Mouse (Mus musculus) embryonic facial prominence, embryonic 15.5 days (tissue): ENCODE results near the gene Lcn10. TPM values are rescaled to one million over a fixed set of nuclear protein-coding genes. Genes with fewer than 3 reads are reported as not detected.
"Not testable (repeated sequence)": the region's sequence is repeated elsewhere in the genome, so short reads cannot be mapped to it uniquely, and the experiment has no call there.

Source experiments
- ATAC-seq: fragments of 200-750 bp; cut with Nextera tagmentation; 2 replicates; pipeline ENCODE4 v1.8.0; 2017; ENCODE audit warnings: low read depth, moderate TSS enrichment; ENCODE audit not compliant: insufficient number of reproducible peaks, low FRiP score, low TSS enrichment
- H3K27ac ChIP-seq: fragments of 300-500 bp; sonication (generic); replicated peaks from 2 replicates; pipeline ENCODE4 v1.5.1; 2015; ENCODE audit warnings: mild to moderate bottlenecking, inconsistent platforms
- H3K27me3 ChIP-seq: fragments of 300-500 bp; sonication (generic); 2 replicates; pipeline ENCODE4 v1.6.1; 2015; ENCODE audit warnings: inconsistent platforms
- H3K36me3 ChIP-seq: fragments of 300-500 bp; sonication (generic); 2 replicates; pipeline ENCODE4 v1.6.1; 2015; ENCODE audit warnings: mild to moderate bottlenecking, inconsistent platforms
- H3K4me1 ChIP-seq: fragments of 300-500 bp; sonication (generic); 2 replicates; pipeline ENCODE4 v1.6.1; 2015; ENCODE audit warnings: inconsistent platforms
- H3K4me2 ChIP-seq: fragments of 300-500 bp; sonication (generic); replicated peaks from 2 replicates; pipeline ENCODE4 v1.6.1; 2015; ENCODE audit warnings: mild to moderate bottlenecking, inconsistent platforms
- H3K4me3 ChIP-seq: fragments of 300-500 bp; sonication (generic); replicated peaks from 2 replicates; pipeline ENCODE4 v1.5.1; 2015; ENCODE audit warnings: mild to moderate bottlenecking, inconsistent platforms
- H3K9ac ChIP-seq: fragments of 300-500 bp; sonication (generic); 2 replicates; pipeline ENCODE4 v1.6.1; 2015; ENCODE audit warnings: inconsistent platforms
- H3K9me3 ChIP-seq: fragments of 300-500 bp; sonication (generic); replicated peaks from 2 replicates; pipeline ENCODE4 v1.6.1; 2016; ENCODE audit warnings: inconsistent platforms
- WGBS: fragments of 180-500 bp; shearing (Covaris S2); methylation state at CpG from one replicate; pipeline ENCODE4 v1.1.7; 2015; 5-methylcytosine and 5-hydroxymethylcytosine counted together
- polyA plus RNA-seq: library from polyadenylated mRNA; unstranded; fragments of >200 nt; fragmentation: Nextera tagmentation; extraction: Ambion mirVana; gene quantifications from 2 replicates; pipeline ENCODE4 v1.2.1, GENCODE M21; 2015

Gene Lcn10
- polyA plus RNA-seq, 1 experiment from 2014 or later, result not detected

GRCm38 (mm10) chr2:25664125-25664524, 18.4 kb upstream of the Lcn10 start:
- H3K36me3 ChIP-seq, result no peaks in the 10 kb centered on the region
- no peak overlapping the region for H3K27ac ChIP-seq
- 70% methylated on average over 5 of the region's 5 CpGs for WGBS
- H3K4me3 ChIP-seq, result no peak overlapping the region
- ATAC-seq, result no peak
- no peak overlapping the region for H3K4me2 ChIP-seq
- no peaks in the 10 kb centered on the region for H3K27me3 ChIP-seq
- H3K4me1 ChIP-seq, result no peaks in the 10 kb centered on the region
- H3K9ac ChIP-seq, result no peak overlapping the region
- no peaks in the 10 kb centered on the region for H3K9me3 ChIP-seq

GRCm38 (mm10) chr2:25666516-25666915, 16.0 kb upstream of the Lcn10 start:
- no peaks in the 10 kb centered on the region for H3K9me3 ChIP-seq
- no peak overlapping the region for H3K4me3 ChIP-seq
- no peaks in the 10 kb centered on the region for H3K4me1 ChIP-seq
- H3K4me2 ChIP-seq, result no peak overlapping the region
- H3K36me3 ChIP-seq, result no peaks in the 10 kb centered on the region
- ATAC-seq, result no peak
- no peaks in the 10 kb centered on the region for H3K27me3 ChIP-seq
- WGBS, result 62% methylated on average over 1 of the region's 1 CpGs
- H3K9ac ChIP-seq, result no peak overlapping the region
- no peak overlapping the region for H3K27ac ChIP-seq

DNA sequence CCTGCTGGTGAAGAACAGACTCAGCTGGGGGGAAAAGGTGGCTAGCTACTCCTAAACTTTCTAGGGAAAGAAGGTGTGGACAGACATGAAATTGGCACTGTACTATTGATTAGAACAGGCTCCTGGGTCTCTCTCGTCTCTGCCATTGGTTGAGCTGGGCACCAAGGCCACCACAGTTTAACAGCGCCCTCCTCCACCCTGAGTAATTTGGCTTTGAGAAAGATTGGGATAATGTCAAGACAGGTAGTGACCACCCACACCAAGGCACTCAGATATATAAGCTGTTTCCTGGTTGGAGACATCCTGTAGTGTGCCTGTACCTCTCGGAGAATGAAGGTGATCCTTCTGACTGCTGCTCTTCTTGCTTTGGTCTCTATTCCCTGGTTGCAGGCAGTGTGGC, 6.0 kb upstream of the Lcn10 start, which contains the start of gene Lcn6:
Lcn6 (plus strand) TSS at position 301 of the 400 bp plus-strand sequence.
- ATAC-seq, result no peak
- 93% methylated on average over 3 of the region's 3 CpGs for WGBS
- H3K27me3 ChIP-seq, result no peaks in the 10 kb centered on the region

DNA sequence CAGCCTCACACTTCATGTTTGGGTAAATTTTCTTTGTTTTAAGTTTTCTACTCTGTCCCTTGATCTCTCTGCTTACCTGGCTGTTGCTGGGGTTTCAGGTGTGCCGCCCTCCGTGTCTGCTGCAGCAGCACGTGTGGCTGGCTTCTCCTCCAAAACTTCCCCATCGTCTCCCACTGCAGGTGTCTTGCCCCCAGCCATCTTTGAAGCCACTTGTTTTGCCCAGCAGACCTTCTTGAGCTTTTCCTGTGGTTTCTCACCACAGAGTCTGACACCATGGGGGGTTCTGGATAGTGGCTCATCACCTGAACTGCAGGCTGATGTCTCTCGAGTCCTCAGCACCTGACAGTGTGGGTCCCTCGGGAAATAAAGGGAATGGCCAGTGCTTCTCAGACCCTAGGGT, 3.0 kb upstream of the Lcn10 start:
- no peaks in the 10 kb centered on the region for H3K27me3 ChIP-seq
- no peaks in the 10 kb centered on the region for H3K4me1 ChIP-seq
- ATAC-seq, result no peak
- H3K4me2 ChIP-seq, result no peak overlapping the region
- H3K36me3 ChIP-seq, result no peaks in the 10 kb centered on the region
- WGBS, result 74% methylated on average over 6 of the region's 6 CpGs
- no peak overlapping the region for H3K27ac ChIP-seq
- no peak overlapping the region for H3K4me3 ChIP-seq
- H3K9ac ChIP-seq, result no peak overlapping the region
- H3K9me3 ChIP-seq, result no peaks in the 10 kb centered on the region

More for the DNA sequence above, 6.0 kb upstream of the Lcn10 start, which contains the start of gene Lcn6:
- Histone ChIP-seq H3K4me3 (no peak within 1 kb of the TSS), H3K4me1 (no peaks in the 10 kb centered on the region), H3K9me3 (no peaks in the 10 kb centered on the region), H3K36me3 (no peaks in the 10 kb centered on the region), H3K4me2 (no peak within 1 kb of the TSS), H3K27ac (no peak within 1 kb of the TSS), H3K9ac (no peak within 1 kb of the TSS)

DNA sequence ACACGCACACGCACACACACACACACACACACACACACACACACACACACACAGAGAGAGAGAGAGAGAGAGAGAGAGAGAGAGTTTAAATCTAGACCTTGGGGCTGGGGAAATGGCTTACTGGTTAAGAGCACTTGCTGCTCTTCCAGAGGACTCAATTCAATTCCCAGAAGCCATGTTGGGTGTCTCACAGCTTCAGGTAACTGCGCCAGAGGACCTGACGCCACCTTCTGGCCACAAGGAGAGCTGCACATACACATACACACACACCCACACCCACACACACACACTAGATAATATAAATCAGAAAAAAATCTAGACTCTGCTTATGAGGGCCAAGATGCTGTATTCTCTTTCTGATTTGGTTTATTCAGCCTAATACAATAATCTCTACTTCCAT, 4.4 kb downstream of the Lcn10 start:
- no peak overlapping the region for H3K27ac ChIP-seq
- H3K4me1 ChIP-seq, result no peaks in the 10 kb centered on the region
- H3K9ac ChIP-seq, result no peak overlapping the region
- no peak overlapping the region for H3K4me3 ChIP-seq
- no peak for ATAC-seq
- no peaks in the 10 kb centered on the region for H3K9me3 ChIP-seq
- H3K4me2 ChIP-seq, result no peak overlapping the region
- no peaks in the 10 kb centered on the region for H3K27me3 ChIP-seq
- 68% methylated on average over 4 of the region's 4 CpGs for WGBS
- H3K36me3 ChIP-seq, result no peaks in the 10 kb centered on the region

GRCm38 (mm10) chr2:25694605-25695004, 12.1 kb downstream of the Lcn10 start:
- H3K4me2 ChIP-seq, result no peak overlapping the region
- no peak for ATAC-seq

DNA sequence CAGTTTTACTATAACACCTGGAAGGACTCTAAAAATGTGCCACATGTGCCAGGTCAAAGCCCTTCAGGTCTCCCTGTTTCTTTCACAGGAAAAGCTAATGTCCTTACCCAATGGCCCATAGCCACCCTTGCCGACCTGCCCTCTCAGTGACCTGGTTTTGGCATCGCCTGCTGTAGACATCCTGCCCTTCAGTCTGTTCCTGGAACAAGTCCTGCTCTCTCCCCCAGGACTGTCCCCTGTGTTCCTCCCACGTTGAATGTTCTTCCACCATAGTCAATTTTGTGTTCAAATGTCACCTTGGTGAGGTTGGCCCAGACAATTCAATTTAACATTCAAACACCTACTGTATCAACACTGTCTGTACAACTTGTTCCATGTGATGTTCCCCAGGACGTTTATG, 14.4 kb downstream of the Lcn10 start:
- no peak overlapping the region for H3K27ac ChIP-seq
- H3K9me3 ChIP-seq, result no peaks in the 10 kb centered on the region
- no peaks in the 10 kb centered on the region for H3K27me3 ChIP-seq
- no peak for ATAC-seq
- H3K4me3 ChIP-seq, result no peak overlapping the region
- H3K4me2 ChIP-seq, result no peak overlapping the region
- 56% methylated on average over 4 of the region's 4 CpGs for WGBS
- no peaks in the 10 kb centered on the region for H3K4me1 ChIP-seq
- H3K9ac ChIP-seq, result no peak overlapping the region
- H3K36me3 ChIP-seq, result no peaks in the 10 kb centered on the region

More at GRCm38 (mm10) chr2:25694605-25695004, 12.1 kb downstream of the Lcn10 start:
- no peak overlapping the region for H3K9ac ChIP-seq
- H3K4me3 ChIP-seq, result no peak overlapping the region
- no peak overlapping the region for H3K27ac ChIP-seq
- H3K4me1 ChIP-seq, result no peaks in the 10 kb centered on the region
- H3K27me3 ChIP-seq, result no peaks in the 10 kb centered on the region
- no peaks in the 10 kb centered on the region for H3K9me3 ChIP-seq
- H3K36me3 ChIP-seq, result no peaks in the 10 kb centered on the region

DNA sequence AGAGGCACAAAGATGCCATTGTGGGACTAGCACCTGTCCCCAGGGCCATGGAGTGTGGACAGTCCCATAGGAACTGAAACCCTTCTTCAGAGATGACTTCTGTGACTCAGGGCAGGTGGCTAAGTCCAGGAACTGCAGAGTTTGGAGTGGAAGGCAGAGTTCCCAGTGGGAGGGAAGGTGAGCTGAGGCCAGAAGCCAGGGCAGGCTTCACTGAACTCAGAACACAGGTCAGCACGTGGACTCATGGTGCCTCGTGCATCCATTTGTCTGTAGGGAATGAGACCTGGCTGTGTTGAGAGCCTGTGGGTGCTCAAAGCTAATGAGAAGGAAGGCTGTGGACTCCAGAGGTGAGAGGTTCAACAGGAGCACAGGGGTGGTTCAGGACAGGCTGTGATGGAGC, 16.2 kb downstream of the Lcn10 start:
- H3K4me2 ChIP-seq, result no peak overlapping the region
- no peak overlapping the region for H3K27ac ChIP-seq
- no peak overlapping the region for H3K4me3 ChIP-seq
- no peak overlapping the region for H3K9ac ChIP-seq
- WGBS, result 84% methylated on average over 2 of the region's 2 CpGs
- no peaks in the 10 kb centered on the region for H3K4me1 ChIP-seq
- no peak for ATAC-seq
- no peaks in the 10 kb centered on the region for H3K27me3 ChIP-seq
- no peaks in the 10 kb centered on the region for H3K9me3 ChIP-seq
- no peaks in the 10 kb centered on the region for H3K36me3 ChIP-seq

DNA sequence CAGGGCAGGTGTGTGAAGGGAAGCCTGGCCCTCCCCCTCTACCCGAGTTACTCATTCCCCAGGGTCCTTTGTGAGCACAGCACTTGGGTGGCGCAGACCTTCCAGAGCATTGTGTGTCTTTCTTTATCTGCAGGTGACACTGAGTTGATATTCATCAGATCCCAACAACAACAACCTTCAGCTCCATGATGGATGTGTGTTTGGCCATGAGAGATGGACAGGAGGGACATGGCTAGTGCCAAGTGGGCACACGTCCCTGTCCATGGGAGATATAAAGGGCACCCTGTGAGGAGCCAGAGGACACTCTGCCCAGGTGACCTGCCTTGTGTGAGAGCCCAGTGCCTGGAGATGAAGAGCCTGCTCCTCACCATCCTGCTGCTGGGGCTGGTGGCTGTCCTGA, 17.2 kb downstream of the Lcn10 start, which contains the start of gene Obp2a:
Obp2a (plus strand) TSS at position 301 of the 400 bp plus-strand sequence.
- H3K9ac ChIP-seq, ATAC-seq, H3K4me1 ChIP-seq, H3K4me3 ChIP-seq, H3K27me3 ChIP-seq, H3K36me3 ChIP-seq, H3K9me3 ChIP-seq, H3K27ac ChIP-seq, H3K4me2 ChIP-seq: not testable (repeated sequence)
- WGBS, result 80% methylated on average over 3 of the region's 3 CpGs

GRCm38 (mm10) chr2:25701001-25701400, 18.5 kb downstream of the Lcn10 start:
- H3K27ac ChIP-seq, result no peak overlapping the region
- WGBS, result 74% methylated on average over 5 of the region's 5 CpGs
- no peak overlapping the region for H3K9ac ChIP-seq
- H3K4me3 ChIP-seq, result no peak overlapping the region
- no peaks in the 10 kb centered on the region for H3K4me1 ChIP-seq
- no peak for ATAC-seq
- H3K9me3 ChIP-seq, result no peaks in the 10 kb centered on the region
- H3K27me3 ChIP-seq, result no peaks in the 10 kb centered on the region
- no peaks in the 10 kb centered on the region for H3K36me3 ChIP-seq
- H3K4me2 ChIP-seq, result no peak overlapping the region

DNA sequence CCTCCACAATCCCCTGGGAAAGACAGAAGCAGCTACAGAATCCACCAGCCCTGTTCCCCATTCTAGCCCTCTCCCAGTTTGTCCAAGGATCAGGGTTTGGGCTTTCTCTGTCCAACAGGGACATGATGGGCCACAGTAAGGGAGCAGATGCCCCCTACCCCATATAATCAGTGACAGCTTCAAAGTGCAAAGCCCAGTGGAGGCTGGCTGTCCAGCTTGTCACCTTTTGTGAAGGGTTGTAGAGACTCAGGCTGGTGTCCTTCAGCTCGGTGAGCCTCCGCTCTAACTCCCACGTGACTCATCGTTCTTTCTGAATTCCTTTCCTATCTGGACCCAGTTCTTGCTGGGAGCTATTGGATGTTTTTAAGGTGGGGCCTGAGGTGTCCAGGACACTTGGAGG, 21.2 kb downstream of the Lcn10 start:
- H3K27ac ChIP-seq, result no peak overlapping the region
- no peak overlapping the region for H3K4me2 ChIP-seq
- 84% methylated on average over 4 of the region's 4 CpGs for WGBS
- H3K9ac ChIP-seq, result no peak overlapping the region
- peaks cover 8% of the 10 kb centered on the region for H3K4me1 ChIP-seq
- no peaks in the 10 kb centered on the region for H3K27me3 ChIP-seq
- ATAC-seq, result no peak
- H3K4me3 ChIP-seq, result no peak overlapping the region
- no peaks in the 10 kb centered on the region for H3K36me3 ChIP-seq
- no peaks in the 10 kb centered on the region for H3K9me3 ChIP-seq

DNA sequence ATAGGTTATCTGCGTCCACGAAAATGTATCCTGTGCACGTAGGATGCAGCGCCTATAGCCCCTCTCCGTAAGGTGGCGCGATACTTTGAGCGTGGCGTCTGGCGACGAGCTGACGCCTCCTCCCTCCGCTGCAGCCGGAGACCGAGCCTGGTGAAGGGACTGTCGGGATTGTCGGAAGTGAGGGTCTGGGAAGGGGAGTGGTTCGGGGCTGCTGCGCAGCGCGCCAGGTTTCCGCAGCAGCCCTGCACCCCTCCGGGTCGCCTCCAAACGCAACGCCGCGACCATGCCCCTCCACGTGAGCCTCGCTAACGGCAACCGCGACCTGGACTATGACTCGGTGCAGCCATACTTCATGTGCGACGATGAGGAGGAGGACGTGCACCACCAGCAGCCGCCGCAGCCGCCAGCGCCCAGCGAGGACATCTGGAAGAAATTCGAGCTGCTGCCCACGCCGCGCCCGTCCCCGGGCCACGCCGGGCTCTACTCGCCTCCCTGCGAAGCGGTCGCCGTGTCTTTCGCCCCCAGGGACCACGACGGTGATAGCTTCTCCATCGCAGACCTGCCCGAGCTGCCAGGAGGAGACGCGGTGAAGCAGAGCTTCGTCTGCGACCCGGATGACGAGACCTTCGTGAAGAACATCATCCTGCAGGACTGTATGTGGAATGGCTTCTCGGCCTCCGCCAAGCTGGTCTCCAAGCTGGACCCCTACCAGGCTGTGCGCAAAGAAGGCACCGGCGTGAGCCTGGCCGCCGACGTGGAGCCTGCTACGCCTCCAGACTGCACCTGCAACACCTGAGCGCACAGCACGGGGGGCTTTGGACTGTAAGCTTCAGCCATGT, 24.3 kb downstream of the Lcn10 start, which contains the start of gene Bmyc:
Bmyc (plus strand) TSS at position 97 of the 839 bp plus-strand sequence.
- H3K9me3 ChIP-seq, result no peaks in the 10 kb centered on the region
- WGBS, result under 1% methylated on average over 78 of the region's 78 CpGs
- peaks cover 12% of the 10 kb centered on the region for H3K4me1 ChIP-seq
- peak within 1 kb of the TSS; percentile 90 for H3K4me2 ChIP-seq
- peak; percentile 88 for ATAC-seq
- H3K27ac ChIP-seq, result peak within 1 kb of the TSS; percentile 83
- H3K27me3 ChIP-seq, result no peaks in the 10 kb centered on the region
- H3K4me3 ChIP-seq, result peak within 1 kb of the TSS; percentile 73
- no peaks in the 10 kb centered on the region for H3K36me3 ChIP-seq
- H3K9ac ChIP-seq, result peak within 1 kb of the TSS; percentile 58
